Mouse (Mus musculus) hematopoietic stem cell, adult 5-6 weeks (primary cell): ENCODE data around the gene Sept11. TPM values are rescaled to one million over a fixed set of nuclear protein-coding genes. Genes with fewer than 3 reads are reported as not detected.

ENCODE experiments used
- ATAC-seq, 2 experiments: fragments of 125-278 bp in 1 of 2; replicated peaks in 1 of 2; 2 replicates each; pipeline ENCODE4 v1.8.0; 2016 to 2017; ENCODE audit warnings: inconsistent platforms in 2 of 2, mild to moderate bottlenecking in 2 of 2, moderate number of reproducible peaks in 2 of 2, low read depth in 1 of 2, moderate TSS enrichment in 1 of 2; ENCODE audit not compliant: low FRiP score in 2 of 2, poor library complexity in 2 of 2, severe bottlenecking in 2 of 2, insufficient read depth in 1 of 2, low TSS enrichment in 1 of 2
- total RNA-seq: library from RNA; stranded (forward); fragments of 172-1452, 232-1000 nt; gene quantifications from 2 replicates; pipeline ENCODE4 v1.2.3, GENCODE M21; 2017

Sept11 gene
- total RNA-seq, 1 experiment from 2014 or later: 59.0 TPM

GRCm38 (mm10) chr5:93190428-93190827, 97.2 kb downstream of the Sept11 start:
- ATAC-seq: no peak

GRCm38 (mm10) chr5:93198232-93198631, 105.0 kb downstream of the Sept11 start:
- no peak for ATAC-seq

GRCm38 (mm10) chr5:93201181-93201580, 107.9 kb downstream of the Sept11 start:
- no peak for ATAC-seq

- ATAC-seq: peak; percentile 28 to 46; a peak in 3 of 4 replicates
Observed at GRCm38 (mm10) chr5:93205371-93206108, 112.3 kb downstream of the Sept11 start.

- ATAC-seq: peak; percentile 93 to 94
Observed at GRCm38 (mm10) chr5:93206109-93207005, 113.1 kb downstream of the Sept11 start, which contains the start of the genes Ccni and 2010109A12Rik. Gene Ccni (minus strand): TSS chr5:93206495. Gene 2010109A12Rik (plus strand): TSS chr5:93206518.

- ATAC-seq: no peak
Observed at GRCm38 (mm10) chr5:93207006-93207348, 113.7 kb downstream of the Sept11 start.

GRCm38 (mm10) chr5:93207555-93207954, 114.3 kb downstream of the Sept11 start:
- no peak for ATAC-seq

GRCm38 (mm10) chr5:93218375-93218774, 125.1 kb downstream of the Sept11 start:
- no peak for ATAC-seq

GRCm38 (mm10) chr5:93221661-93222060, 128.4 kb downstream of the Sept11 start:
- no peak for ATAC-seq

- ATAC-seq: no peak
Observed at GRCm38 (mm10) chr5:93224549-93224948, 131.3 kb downstream of the Sept11 start.

Other genes with a start within 250 kb of the Sept11 start
- gene Sowahb, start 48.4 kb upstream of the Sept11 start, total RNA-seq: 0.19 TPM in 1 of 2 replicates, not detected in the other
- 173 and 187 TPM in 2 replicates for gene Ccni, start 113.1 kb downstream of the Sept11 start, total RNA-seq
- gene 2010109A12Rik, start 113.1 kb downstream of the Sept11 start, total RNA-seq: 4.8 and 4.9 TPM in 2 replicates
- gene Ccng2, start 173.8 kb downstream of the Sept11 start, total RNA-seq: 79.9 and 108 TPM in 2 replicates